Mouse (Mus musculus) thymus, postnatal 14 days (tissue): ENCODE data around the gene Ggct.
A peak's percentile ranks its signal among the peaks of the same experiment; 100 is the strongest.

Experiments
- DNase-seq: peaks from one replicate; pipeline ENCODE4 v3.0.0; 2021

Ggct gene

DNA sequence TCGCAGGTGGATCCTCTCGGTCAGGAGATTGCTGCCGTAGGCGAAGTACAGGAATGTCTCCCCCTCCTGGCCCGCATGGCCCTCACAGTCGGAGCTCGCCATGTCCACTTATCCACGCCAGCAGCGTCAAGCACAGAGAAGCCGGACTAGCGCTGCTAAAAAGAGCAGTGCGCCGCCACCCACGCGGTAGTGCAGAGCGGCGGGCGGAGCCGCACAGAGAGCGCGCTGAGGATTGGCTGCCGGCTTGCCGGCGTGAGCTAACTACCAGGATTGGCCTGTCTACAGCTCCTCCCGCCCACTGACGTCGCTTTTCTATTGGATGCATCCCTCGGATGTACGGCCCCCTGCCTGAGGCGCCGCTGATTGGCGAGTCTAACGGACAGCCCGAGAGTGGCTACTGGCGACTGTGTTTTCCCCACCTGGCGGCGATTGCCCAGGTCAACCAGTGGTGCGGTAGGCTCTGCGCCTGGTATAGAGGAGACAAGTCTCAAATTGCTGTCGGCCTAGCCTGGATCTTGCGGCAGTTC is at the start of gene Ggct:
Gene Ggct (minus strand): TSS at position 217 of the 527 bp plus-strand sequence.
- DNase-seq: peak; percentile 93

DNA sequence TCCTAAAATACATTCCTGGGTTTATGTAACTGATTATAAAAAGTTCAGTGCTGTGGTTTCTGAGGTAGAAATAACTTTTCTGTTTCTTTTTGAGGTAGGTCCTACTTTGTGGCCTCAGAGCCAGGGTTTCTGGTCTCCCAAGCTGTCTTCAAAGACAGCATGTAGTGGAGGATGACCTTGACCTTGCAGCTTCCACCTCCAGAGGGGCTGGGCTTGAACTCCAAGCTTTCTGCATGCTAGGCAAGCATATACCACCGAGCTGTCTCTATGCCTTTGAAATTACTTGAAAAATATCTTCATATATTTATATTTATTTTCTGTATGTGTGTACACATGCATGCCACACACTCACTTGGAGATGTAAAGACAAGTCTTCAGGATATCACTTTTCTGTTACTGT is 47.3 kb upstream of the Ggct start:
- DNase-seq: no peak

DNA sequence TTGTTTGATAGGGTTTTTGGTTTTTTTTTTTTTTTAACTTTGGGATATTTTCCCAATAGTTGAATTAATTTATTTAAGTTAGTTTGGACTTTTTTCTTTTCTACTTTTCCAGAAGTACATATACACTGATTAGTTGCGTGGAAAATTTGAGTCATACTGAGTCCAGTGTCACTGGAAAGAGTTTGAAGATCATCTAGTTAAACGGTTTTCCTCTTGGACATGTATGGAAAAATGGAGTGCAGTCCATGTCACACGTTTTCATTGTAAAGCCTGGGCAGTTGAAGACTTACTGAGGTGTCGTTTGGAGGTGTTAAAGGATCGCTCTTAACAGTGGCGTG is 46.7 kb upstream of the Ggct start:
- no peak for DNase-seq

DNA sequence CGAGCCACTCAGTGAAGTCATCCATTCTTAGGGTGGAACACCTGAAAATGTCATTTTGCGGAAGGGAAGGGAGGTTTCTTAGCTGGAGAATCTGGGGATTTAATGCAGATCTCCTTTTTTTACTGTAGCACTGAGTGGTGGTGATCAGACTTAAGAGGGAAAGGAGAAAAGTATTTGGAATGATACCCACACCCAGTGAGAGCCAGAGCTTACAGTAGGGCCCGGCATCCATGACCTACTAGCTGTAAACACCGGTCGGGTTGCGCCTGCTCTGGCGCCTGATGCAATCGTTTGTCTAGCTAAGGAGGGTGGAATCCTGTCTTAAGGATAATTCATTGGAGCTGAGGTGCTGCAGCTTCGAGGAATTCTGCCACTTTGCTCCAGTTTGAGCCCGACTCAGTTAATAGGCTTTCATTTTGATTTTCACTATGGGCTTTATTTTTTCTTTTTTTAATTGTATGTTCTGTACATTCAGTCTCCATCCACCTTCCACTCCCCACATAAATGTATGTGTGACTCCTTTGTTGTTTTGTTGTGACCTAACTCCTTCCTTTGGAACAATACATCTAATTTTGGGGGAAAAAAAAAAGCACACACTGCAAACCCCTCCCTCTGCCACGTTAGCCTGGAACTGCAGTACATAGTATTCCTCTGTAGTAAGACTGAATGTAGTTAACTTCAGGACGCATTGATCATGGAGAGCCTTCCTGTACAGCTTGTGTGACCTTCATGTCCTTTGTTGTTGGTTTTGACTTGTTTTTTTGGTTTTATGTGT is 46.1 kb upstream of the Ggct start:
- DNase-seq: peak; percentile 25

DNA sequence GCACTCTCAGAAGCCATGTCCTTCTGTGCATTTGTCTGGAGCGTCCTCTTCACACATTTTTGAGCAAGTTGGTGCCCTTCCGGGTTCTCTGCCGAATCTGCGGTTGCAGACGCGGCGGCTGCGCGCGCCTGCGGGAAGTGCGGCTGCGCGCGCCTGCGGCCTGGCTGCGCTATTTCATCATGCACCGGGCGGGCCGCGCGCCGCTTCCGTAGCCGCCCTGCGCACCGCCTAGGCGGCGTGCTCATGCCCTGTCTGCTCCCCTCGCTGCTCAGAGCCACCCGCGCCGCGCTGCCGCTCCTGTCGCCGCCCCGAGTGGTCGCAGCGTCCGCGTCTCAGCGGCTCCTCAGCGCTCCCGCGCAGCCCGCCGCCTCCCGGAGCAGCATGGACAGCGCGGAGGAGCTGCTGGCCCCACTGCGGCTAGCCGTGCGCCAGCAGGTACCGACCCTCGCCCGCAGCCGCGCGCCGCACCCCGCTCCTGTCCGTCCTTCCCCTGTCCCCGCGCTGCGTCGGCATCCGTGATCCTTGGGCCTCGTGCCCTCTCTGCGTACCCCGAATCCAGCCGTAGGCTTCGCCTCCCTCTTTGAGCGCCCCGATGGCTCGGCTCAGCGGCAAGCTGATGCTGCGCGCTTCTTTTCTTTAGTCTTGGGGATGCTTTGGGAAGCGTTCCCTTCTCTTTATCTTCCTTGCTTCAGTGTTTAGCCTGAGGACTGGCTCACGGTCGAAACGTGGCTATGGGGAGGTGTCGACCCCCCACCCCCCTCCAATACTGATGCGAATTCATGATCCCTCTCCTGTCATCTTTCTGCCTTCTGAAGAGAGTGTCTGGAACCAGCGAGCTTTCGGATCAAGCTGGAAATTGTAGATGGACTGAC is 45.3 kb upstream of the Ggct start, which contains the start of gene Gars:
Gene Gars (plus strand): TSS at position 209 of the 872 bp plus-strand sequence.
- peak; percentile 92 for DNase-seq

DNA sequence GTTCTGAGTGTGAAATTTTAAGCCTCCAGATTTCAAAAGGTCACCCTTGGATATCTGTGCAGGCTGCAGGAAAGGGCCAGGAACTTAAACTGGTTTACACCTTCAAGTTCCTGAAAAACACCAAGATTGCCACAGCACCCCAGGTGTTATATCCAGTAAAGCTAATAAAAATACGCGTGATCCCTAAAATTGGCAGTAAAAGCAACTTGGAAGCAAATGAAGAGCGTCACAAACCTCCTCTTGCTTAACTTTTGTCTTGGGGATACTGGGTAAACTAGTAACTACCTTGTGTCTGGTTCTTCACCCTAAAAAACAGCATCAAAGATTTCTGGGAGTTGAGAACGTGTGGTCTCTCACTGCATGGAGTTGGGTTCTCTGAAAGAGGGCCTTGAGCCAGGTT is 44.0 kb upstream of the Ggct start:
- DNase-seq: no peak

DNA sequence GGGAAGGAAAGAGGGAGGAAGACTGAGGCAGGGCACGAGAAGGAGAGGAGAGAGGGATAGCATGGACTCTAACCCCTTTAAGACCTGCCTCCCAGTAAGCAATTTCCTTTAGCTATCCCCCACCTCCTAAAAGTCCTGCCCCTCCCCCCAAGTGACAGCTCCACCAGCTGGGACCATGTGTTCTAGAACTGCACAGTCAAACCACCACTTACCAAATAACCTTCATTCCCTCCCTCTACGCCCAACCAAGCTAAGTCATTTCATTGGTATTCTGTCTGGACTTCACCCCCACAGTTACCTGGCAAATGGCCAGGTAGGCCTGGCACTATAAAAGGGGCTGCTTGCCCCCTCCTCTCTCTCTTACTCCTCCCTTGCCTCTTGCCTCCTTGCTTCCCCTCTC is 34.9 kb upstream of the Ggct start:
- DNase-seq: no peak

DNA sequence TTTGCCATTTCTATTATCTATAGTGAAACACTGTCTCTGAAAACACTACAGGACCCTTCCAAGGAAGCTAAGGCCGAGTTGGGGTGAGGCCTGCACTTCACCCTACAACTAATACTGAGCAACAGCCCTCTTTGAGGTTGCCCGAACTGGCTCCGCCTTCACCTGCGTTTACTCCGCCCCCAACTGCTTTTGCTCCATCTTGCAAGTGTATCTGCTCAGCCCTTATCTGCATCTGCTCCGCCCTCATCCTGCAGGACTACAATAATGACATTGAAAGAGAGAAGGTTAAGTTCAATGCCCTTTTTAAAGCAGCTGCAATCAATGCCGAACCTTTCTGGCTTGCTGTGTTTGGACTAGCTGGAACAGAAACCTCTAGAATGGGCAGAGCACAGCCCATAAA is 29.1 kb upstream of the Ggct start:
- DNase-seq: no peak

DNA sequence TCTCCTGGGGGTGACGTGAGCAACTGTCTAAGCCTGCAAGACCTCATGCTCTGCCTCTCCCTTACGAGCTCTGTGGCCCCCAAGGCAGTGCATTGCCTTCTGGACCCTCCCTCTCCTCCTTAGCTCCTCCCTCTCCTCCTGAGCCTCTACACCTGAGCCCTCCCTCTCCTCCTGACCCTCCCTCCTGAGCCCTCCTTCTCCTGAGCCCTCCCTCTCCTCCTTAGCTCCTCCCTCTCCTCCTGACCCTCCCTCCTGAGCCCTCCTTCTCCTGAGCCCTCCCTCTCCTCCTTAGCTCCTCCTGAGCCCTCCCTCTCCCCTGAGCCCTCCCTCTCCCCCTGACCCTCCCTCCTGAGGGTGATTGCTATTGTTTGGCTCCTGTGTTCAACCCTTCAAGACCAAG is 25.7 kb upstream of the Ggct start:
- DNase-seq: no peak

DNA sequence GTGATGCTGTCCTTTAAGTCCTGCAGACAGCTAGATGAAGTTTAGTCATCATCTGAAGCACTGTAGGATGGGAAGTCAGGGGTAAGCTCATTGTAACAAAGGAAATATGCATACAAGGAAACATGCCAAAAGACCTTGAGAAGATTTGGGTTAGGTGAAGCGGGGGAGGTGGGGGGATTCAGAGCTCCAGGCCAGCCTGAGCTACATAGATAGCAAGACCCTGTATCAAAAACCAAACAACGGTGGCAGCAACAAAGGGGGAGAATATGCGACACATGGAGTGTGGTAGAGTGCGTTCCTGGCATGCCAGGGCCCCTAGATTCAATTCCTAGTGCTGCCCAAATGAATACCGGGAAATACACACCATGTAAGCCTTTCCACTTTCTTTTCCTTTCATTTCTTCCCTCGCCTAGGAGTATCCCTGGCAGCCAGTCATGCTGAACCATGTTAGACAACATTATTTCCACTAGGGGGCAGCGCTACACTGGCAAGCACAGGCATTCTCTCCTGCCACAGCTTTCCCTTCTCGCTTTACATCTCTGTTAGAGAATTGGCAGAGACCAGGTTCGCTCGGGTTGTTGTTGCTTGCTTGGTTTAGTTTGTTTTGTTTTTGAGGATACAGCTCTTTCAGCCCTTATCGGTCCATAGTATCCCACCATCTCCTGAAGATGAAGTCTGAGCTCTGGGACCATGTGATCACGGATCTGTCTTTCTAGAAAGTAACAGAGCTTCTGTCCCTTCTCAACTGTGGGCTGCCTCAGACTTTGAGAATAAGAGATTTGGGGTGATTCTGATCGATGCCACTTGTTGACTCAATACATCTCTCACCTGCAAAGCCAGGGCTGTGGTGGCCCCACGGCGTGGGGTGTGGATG is 24.2 kb upstream of the Ggct start:
- peak; percentile 61 for DNase-seq

DNA sequence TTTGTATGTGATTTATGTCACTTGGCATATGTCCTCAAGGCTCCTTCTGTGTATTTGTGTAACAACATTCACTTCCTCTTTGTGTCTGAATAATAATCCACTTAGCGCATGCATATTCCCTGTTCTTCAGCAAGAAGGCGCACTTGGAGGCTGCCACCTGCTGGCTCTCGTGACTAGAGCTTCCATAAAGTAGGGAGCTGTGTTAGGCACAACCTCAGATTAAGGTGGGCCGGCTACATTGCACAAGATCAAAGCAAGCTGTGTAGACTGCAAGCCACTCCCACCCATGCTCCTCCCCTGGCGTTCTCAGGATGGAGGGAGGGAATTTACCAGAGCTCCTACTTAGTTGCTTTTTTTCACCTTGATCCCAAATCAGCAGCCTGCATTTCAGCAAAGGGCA is 23.5 kb upstream of the Ggct start:
- peak; percentile 64 for DNase-seq

DNA sequence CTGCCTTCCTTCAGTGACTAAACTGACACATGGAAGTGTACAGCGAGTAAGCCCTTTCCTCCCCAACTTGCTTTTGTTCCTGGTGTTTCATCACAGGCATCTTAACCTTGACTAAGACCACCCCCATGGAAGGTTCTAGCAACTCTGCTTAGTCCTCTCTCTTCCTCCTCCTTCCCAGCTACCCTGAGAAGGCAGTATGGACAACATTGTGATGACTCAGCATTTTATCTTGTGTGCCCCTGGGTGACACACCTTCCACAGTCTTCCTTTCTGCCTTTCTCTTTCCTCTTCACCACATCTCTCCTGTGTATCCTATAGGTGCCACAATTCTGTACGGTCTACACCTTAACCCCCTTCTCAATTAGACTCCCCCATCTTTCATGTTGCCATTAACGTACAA is 21.4 kb upstream of the Ggct start:
- DNase-seq: no peak

DNA sequence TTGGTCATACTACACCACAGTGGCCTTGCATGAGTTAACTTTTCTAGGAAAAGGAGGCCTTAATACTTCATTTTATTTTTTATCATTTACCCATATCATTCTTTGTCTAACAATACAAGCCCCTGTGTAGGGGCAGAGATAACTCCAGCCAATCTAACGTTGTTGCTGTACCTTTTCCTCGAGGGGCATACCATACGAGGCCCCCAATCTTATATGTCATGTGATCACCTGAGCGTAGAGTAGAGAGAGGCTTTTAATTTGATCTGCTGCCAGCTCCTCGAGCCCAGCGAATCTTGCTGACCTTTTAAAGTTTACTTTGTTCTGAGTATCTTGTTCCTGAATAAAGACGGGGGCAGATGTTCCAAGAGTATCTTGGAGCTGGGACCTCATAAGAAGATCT is 19.8 kb upstream of the Ggct start:
- no peak for DNase-seq

DNA sequence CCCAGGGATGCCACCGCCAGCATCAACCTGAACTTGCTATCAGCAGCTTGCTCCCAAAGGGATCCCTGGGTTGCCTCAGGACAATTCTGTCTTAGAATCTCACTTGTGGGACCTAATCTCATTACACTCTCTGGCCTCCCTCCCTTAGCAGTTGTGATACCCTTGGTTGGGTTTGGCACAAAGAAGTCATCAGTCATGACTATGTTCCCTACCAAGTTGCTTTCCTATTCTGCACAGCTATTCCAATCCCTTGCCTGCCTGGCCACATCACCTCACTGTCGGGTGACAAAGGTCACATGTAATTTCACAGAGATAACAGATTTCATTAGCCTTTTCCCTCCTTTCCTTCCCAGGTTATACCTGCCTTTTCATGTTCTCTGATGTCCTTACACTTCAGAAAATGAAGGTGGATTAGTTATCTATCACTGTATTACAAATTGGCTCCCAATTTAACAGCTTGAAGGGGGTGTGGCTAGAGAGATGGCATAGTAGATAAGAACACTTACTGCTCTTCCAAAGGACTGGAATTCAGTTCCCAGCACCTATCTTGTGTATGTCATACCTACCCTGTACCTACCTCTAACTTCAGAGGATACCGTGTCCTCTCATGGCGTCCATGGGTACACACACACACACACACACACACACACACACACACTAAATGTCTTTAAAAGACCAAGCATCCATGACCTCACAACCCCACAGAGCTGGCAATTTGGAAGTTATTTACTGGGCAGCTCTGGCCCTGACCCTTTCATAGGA is 17.8 kb upstream of the Ggct start:
- DNase-seq: no peak

DNA sequence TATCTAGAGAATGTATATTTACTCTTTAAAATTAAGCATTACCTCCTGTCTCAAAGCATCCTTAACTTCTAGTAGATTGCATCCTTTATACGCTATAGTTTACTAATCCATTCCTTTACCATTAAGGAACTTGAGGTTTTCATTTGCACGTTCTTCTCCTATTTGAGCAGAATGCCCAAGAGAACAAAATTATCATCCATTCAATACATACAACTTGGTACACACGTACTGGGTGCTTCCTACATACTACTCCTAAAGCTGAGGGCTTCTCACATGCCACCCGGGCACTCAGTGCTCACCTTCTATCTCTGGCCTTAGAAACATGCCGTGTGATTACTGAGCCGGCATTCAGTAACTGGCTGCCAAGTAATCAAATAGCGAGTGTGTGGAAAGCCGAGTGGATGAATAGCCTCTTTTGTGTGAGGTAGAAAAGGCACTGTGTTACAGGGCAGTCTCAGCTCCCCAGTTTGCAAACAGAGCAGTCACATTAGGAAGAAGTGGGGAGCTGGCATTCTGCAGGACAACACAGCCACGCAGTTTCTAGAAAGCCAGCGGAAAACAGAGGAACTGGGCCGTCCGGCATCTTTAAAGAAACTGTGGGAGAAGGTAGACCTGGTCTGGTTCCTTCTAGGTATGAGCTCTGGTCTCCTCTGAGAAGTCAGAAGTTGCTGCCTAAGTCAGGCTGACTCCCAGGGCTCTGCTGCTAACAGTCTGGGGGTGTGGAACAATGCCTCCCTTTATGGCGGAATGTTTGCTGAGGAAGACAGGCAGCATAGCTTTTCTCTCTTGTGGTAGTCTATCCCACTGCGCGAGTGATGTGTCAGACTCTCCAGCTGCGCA is 16.9 kb upstream of the Ggct start:
- DNase-seq: no peak

DNA sequence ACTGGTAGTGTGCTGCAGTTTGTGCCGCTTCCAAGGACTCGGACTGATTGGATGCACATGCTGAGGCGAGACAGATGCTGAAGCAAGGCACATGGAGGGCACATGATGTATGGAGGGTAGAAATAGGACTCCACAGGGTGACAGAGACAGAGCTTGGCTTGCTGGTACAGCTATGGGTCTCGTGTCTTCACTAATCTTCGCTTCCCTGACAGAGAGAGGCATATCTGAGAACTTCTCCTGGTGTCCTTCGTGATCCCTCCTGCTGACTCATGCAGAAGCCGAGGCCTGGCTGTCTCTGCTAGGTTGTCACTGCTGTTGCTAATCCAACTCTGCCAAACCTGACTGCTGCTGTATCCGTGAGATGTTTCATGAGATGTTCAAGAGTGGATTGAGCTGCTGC is 15.7 kb upstream of the Ggct start:
- no peak for DNase-seq

DNA sequence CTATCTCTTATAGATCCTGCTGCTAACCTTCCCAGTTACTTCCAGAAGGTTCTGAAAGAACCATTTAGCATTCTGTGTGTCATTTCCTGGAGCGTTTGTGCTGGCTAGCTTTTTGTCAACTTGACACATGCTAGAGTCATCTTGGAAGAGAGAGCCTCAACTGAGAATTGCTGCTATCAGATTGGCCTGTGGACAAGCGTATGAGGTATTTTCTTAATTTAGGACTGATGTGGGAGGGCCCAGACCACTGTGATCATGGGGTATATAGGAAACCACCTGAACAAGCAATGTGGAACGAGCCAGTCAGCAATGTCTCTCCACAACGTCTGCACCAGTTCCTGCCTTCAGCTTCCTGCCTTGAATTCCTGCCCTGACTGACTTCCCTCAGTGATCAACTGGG is 10.8 kb upstream of the Ggct start:
- no peak for DNase-seq

DNA sequence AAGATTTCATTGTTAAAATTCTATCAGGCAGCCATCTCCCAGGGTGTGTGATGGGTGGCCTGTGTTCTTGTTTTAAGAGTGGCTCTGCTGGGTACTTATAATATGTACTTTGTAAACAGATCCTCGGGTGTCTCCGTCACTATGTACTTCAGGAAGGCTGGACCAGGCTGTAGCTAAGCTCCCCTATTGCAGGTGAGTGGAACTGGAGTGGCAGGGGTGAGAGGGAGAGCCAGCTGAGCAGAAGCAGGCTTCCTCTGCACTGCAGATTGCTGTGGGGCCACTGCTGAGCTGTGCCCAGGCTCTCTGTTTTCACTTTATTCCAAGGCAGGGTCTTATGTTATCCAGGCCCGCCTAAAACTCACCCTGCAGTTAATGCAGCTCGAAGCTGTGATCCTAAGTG is 9.7 kb upstream of the Ggct start:
- no peak for DNase-seq

DNA sequence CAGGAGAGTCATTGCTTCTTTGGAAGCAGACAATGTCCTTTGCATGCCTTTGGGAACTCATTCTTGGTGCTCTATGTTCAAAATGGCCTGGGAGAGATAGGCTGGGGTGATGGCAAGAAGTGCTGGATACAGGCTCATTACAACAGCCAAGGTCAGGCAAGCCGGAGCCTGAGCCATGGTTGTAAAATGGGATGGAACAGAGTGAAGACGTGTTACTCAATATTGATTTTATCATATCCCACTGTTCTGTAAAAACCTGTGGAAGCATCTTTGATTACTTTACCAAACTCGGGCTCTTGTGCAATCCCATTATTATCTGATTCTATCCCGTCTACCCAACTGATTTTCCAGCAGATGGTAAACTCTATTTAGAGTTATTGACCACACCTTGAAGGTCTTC is 8.6 kb upstream of the Ggct start:
- no peak for DNase-seq

DNA sequence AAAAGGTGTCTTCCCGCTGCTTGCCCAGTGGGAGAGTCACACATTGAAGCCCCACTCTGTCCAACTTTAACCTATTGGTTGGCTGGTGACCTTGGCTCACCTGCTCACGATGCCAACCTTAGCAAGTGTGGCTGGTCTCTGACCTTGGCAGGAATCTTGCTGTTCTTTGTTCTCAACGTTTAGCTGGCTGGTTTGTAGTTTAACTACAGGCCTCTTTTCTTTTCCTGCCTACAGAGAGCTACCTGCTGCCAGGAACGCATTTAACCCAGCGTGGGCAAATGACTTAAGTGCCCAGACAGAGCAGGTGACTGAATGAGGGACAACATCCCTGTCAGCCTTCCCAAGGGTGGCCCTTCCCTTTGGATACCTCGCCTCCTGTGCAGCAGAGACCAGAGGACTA is 5.0 kb upstream of the Ggct start:
- DNase-seq: no peak

DNA sequence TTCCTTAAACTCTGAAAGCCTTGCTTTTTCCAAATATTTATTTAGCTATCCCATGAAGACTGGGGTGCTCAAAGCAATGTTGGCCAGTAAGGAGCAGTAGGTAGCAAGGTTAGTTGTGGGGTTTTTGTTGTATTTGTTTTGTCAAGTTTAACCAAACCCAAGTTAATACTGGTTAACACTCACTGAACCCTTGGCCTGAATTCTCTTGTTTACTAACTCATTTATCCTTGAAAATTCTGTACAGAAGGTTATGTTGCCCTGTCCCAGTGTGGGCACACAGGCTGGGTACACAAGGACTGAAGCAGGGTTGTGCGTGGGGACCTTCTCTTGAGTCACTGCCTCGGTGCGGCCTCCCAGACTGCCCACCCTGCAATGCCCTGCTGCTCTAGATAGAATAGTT is 3.6 kb upstream of the Ggct start:
- no peak for DNase-seq
